Mouse (Mus musculus): Measurements from ENCODE around the gene Tmem94.

The Tmem94 gene

DNA sequence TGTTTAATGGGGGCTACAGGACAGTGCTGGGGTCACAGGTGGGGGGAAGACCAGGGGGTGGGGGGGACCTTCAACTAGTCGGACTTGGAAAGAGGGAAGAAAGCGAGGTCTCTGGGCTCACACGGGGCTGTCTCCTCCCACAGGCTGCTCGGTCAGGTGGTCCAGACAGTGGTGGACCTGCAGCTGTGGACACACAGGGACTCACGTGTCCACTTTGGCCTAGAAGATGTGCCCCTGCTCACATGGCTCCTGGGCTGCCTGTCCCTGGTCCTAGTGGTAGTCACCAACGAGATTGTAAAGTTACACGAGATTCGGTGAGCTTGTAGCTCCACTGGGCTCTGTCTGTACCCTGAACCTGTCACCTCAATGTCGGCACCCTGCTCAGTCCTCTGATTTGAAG, 32.4 kb downstream of the Tmem94 start:
- in situ Hi-C loops (cut with MboI; ENCODE audit: low pct_unique_long_range_greater_than_20kb in 1 of 2, low sequenced_read_pairs in 2 of 2, unreplicated experiment in 1 of 2), result no loop called here

DNA sequence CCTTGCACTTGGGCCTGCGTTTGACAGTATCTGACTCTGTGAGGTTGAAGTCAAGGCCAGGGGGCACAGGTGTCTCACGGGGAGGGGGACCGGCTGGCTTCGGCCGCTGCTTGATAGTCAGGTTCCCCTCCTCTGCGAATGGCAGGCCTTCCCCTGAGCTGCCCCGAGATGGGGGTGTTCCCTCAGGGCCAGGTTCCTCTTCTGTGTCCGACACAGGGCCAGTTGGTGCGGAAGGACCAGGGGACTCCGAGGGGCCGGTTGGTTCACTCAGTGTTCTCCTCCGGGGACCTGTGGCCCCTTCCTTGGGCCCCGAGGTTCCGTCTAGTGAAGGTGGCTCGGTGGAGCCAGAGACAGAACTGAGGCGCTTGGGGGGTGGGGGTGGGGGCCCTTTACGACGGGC, 35.7 kb downstream of the Tmem94 start:
- in situ Hi-C loops (cut with MboI; ENCODE audit: low pct_unique_long_range_greater_than_20kb in 1 of 2, low sequenced_read_pairs in 2 of 2, unreplicated experiment in 1 of 2), result no loop called here

DNA sequence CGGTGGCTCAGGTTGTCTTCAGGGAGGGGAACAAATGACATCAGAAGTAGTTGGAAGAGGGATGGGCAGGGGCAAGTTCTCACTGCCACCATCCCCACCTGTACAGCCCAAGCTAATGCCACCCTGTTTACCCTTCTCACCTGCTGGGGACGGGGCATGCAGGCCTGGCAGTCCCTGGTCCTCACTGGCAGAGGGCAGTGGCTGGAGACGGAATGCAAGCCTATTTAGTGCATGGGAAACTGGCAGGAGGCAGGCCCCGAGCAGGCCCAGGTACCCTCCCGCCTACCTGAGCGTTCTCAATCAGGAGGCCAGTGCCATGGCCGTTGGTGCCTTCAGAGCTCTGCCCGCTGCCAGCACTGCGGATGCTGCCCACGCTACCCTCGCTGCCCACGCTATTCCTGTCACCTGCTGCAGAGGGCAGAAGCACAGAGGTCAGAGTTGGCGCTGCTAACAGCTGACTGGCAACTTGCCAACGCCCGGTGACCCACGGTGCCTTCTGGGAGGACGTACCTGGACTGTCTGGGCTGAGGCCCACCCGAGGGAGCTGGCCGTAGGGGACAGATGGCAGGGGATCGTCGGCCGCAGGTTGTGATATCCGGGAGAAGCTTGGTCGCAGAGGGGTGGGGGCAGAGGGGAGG, 38.0 kb downstream of the Tmem94 start:
- in situ Hi-C loops (cut with MboI; ENCODE audit: low pct_unique_long_range_greater_than_20kb in 1 of 2, low sequenced_read_pairs in 2 of 2, unreplicated experiment in 1 of 2), result no loop called here

DNA sequence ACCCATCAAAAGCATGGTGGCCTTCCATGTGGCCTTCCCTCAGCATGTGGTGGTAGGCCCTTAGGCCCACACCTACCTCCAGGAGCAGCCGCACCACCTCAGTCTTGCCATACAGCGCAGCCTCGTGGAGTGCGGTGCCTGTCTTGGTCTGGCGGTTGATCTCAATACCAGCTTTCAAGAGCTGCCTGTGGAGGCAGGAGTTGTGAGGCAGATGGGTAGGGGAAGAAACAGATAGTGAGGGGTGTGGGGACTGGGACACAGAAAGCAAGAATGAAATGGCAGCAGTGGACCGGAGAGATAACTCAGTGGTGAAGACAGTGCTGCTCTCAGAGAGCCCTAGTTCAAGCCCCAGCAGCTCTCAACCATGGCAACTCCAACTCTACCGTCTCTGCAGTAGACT, 39.8 kb downstream of the Tmem94 start:
- in situ Hi-C loops (cut with MboI; ENCODE audit: low pct_unique_long_range_greater_than_20kb in 1 of 2, low sequenced_read_pairs in 2 of 2, unreplicated experiment in 1 of 2), result no loop called here

DNA sequence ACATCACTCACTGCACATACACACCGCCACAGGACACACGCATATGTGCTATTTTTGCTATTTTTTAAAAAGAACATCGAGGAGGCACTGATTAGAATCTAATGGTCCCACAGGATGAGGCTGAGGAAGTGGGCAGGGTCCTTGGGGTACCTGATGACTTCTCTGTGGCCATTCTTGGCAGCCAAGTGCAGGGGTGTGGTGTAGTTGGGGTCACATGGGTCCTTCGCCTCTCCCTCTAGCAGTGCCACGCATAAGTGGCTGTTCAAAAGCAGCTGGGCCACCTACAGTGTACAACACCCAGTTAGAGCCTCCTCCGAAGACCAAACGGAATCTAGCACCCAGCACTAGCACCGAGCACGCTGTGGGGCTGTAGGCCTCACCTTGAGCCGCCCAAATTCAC, 40.9 kb downstream of the Tmem94 start:
- in situ Hi-C loops (cut with MboI; ENCODE audit: low pct_unique_long_range_greater_than_20kb in 1 of 2, low sequenced_read_pairs in 2 of 2, unreplicated experiment in 1 of 2), result no loop called here

DNA sequence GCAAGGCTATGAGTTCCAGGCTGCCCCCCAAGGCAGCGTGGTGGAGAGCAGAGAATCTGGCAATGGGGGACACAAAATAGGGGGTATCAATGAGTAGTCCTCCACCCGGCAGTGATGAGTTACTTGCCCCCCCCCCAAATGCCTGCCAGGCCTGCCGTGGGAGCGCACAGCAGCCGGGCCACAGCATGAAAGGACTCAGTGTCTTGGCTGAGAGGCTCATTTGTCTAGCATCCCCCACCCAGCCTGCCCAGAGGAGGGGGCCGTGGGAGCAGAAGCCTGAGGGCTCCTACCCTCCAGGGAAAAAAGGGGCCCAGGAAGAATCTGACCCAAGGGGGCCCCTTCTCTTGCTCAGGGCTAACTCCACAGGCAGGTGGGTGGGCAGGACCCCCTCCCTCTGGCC, 42.1 kb downstream of the Tmem94 start:
- in situ Hi-C loops (cut with MboI; ENCODE audit: low pct_unique_long_range_greater_than_20kb in 1 of 2, low sequenced_read_pairs in 2 of 2, unreplicated experiment in 1 of 2), result no loop called here

DNA sequence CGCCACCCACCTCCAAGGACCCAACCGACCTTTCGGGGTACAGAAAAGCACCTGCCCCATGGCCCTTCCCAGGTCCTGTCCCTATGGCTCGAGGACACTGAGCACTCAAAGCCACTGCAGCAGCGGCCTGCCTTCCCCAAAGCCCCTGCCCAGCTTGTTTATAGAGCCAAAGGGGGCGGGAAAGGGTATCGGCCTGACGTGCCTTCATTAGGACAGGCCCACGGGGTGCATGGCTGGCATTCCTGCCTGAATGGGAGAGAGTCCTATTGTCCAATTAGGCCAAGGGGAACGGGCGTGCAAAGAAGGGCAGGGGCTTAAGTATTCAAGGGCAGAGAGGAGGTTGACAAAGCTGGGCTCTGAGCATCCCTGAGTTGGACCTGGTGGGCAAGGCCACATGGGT, 42.7 kb downstream of the Tmem94 start:
- in situ Hi-C loops (cut with MboI; ENCODE audit: low pct_unique_long_range_greater_than_20kb in 1 of 2, low sequenced_read_pairs in 2 of 2, unreplicated experiment in 1 of 2), result no loop called here

DNA sequence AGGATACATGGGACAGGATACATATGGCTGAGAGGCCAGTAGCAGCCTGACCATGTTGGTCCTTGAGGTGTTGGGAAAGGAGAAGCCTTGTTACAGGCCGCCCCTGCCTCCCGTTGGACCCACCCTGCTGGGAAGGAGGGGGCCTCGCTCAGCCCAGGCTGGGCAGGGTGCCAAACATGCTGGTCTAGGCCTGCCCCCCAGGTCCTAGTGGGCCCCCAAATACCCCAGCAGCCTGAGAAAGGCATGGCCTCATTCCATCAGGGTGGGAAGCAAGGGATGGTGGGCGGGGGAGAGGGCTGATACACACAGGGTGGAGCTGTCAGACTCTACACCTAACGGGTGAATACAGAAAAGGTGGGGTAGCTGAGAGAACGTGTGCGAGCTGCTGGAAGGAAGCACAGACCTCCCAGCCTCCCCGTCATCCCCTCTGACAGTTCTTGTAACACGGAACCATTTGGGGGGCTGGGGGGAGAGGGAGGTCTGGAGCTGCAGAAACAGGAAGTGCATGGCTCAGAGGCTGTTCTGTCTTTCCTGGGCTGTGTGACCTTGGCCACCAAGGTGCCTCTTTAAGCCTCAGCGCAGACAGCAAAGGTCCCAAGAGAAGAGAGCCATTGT, 43.6 kb downstream of the Tmem94 start:
- in situ Hi-C loops (cut with MboI; ENCODE audit: low pct_unique_long_range_greater_than_20kb in 1 of 2, low sequenced_read_pairs in 2 of 2, unreplicated experiment in 1 of 2), result no loop called here

DNA sequence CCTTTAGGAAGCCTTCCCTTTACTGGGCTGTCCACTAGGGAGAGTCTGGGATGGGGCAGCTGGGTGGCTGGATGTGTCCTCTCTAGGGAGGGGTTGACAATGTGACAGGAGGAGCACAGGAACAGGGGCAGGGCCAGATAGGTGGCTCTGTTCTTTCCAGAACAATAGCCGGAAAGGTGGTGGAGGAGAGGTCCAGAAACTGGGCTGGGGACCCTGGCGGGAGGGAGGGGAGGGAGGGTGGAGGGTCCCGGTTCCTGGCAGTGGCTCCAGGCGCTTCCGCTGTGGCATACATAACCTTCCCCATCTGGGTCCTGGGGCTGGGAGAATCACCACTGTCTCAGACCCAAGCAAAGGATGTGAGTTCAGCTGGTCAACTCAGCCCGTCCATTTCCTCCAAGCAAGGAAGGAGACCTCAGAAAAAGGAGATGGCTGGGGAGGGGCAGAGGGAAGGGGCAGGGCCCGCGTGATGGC, 44.1 kb downstream of the Tmem94 start:
- in situ Hi-C loops (cut with MboI; ENCODE audit: low pct_unique_long_range_greater_than_20kb in 1 of 2, low sequenced_read_pairs in 2 of 2, unreplicated experiment in 1 of 2), result no loop called here

DNA sequence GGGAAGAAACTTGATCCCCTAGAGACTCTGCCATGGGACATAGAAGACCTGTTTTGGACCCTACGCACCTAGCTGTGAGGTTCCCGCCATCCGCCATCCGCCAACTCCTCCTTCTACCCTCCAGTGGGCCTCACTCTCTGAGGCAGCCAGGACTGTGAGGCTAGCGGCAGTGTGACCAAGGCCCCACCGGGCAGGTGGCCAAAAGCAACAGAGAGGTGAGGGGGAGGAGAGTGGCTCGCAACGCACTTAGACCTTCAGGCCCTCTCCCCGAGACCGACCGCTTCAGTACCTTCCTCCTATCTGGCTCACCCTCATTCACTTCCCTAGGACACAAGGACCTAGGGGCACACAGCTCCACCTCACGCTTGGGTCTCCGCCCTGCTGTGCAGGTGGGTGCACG, 45.1 kb downstream of the Tmem94 start:
- in situ Hi-C loops (cut with MboI; ENCODE audit: low pct_unique_long_range_greater_than_20kb in 1 of 2, low sequenced_read_pairs in 2 of 2, unreplicated experiment in 1 of 2), result loop anchor here in 1 of 2 experiments (5.0 kb wide), 1 partner anchor 188 kb away; no protein-coding TSS in a partner anchor

DNA sequence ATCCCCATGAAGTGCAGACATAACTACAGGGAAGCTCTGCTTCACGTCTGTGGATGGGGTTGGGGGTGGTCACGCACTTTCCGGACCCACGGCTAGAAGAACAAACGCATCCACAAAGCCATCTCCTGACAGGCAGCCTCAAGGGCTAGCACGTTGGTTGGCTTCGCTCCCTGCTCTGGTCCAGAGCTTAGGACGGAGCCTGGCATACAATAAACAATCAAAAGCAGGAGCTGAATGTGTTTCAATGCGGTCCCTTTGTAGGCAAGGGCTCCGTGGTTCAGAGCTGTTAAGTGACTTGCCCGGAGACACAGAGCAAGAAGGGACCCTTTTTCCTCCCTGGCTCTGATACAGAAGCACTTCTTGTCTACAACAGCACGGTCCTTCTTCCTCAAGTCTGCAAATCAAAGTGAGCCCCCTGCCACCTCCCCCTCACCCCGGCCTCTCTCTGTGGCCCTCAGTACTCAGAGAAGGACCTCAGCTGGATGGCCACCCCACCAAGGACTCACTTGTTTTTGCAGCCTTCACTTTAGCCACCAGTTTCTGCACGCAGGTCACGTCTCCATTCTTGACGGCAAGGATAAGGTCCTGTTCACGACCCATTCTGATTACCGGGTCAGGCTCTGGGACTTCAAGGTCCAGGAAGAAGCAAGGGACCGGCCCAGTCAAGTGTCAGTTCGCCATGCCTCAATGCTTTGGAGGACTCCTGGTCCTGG, 46.3 kb downstream of the Tmem94 start:
- in situ Hi-C loops (cut with MboI; ENCODE audit: low pct_unique_long_range_greater_than_20kb in 1 of 2, low sequenced_read_pairs in 2 of 2, unreplicated experiment in 1 of 2), result loop anchor here in 1 of 2 experiments (5.0 kb wide), 1 partner anchor 189 kb away; no protein-coding TSS in a partner anchor

DNA sequence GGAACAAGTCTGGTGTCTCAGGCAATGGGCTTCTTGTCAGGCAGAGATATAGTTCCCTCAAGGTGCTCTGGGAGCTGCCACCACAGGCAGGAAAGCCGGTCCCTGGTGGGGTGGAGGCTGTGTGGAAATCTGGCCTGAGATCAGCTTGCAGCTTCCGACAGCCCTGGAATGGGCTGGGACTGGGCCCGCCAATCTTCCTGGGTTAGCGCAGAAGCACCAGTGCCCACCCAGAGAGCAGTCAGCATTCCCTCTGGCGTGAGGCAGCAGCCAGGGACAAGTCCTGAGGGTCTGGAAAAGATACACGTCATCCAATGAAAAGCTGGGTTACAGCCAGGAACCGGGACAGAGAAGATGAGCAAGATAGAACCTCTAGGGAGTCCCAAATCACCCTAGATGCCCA, 46.9 kb downstream of the Tmem94 start:
- in situ Hi-C loops (cut with MboI; ENCODE audit: low pct_unique_long_range_greater_than_20kb in 1 of 2, low sequenced_read_pairs in 2 of 2, unreplicated experiment in 1 of 2), result loop anchor here in 1 of 2 experiments (5.0 kb wide), 1 partner anchor 190 kb away; no protein-coding TSS in a partner anchor

DNA sequence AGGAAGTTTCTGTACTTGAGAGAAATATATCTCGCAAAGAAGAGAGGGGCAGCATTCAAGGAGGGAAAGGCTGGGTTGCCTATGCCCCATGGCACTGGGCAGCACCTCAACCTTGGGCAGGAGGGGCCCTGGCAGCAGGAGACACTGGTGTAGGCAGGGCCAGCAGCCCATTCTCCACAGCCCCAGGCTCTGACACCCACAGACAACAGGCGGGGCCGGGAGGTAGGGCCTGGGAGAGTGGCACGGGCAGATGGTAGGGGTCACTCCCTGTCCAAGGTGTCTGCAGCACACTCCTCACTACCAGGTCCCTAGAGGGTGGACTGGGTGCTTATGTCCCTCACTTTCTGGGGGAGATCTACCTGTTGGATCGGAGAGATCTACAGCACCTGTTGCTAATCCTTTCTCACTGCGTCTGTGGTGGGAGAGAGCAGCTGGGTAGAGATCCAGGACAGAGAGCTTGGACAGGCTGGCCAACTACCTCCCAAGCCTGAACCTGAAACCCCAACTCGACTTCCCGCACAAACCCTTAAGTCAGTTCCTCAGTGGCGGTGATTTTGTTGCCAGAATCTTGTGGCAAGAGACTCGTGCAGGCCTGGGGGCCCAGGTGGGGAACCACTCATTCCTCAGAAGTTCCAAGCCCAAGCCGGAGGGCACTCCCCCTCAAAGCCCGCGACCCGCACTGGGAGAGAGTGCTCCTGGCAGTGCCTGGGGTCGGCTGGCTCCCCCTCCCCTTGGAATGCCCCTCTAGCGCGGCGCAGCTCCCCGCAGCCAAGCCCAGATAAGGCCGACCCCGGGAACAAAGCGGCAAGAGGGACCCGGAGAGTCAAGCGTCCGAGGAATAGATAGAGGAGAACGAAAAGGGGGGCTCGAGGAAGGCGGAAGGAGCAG, 47.5 kb downstream of the Tmem94 start:
- in situ Hi-C loops (cut with MboI; ENCODE audit: low pct_unique_long_range_greater_than_20kb in 1 of 2, low sequenced_read_pairs in 2 of 2, unreplicated experiment in 1 of 2), result loop anchor here in 1 of 2 experiments (5.0 kb wide), 1 partner anchor 190 kb away; no protein-coding TSS in a partner anchor

DNA sequence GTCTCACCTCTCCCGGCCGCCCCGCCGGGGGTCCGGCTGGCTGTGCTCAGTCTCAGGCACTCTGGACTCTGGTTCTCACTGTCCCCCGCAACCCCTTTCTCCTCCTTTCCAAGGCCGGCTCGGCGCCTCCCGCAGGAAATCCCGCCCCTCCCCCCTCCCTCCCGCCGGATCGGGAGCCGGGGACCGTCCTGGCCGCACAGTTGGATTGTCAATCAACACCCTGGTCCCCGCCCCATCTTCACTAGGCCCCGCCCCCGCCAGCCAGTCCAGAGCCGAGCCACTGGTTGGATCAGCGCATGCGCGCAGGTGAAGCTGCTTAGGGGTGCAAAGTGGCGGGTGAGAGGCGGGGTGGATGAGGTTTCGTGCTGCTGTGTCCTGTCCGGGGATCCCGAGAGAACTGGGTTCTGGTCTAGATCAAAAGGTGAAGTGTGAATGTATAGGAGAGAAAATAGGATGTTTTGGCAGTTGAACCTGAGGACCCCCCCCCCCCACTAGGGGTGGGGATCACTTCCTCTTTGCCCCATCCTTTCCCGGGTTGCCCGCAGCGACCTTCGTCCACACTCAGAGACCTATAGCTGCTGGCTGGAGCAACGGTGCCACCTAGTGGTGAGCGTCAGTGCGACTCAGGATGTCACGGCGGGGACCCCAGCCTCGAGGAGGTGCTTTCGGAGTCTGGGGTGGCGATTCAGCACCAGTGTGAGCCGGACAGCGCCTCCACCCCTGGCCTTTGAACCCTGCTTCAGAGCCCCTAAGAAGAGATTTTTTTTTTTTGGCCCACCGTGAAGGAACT, 48.5 kb downstream of the Tmem94 start, which contains the start of gene Caskin2:
Gene Caskin2, minus strand, starts transcription at position 133 of the 790 bp plus-strand sequence.
- in situ Hi-C loops (cut with MboI; ENCODE audit: low pct_unique_long_range_greater_than_20kb in 1 of 2, low sequenced_read_pairs in 2 of 2, unreplicated experiment in 1 of 2), result loop anchor here in 1 of 2 experiments (5.0 kb wide), 1 partner anchor 191 kb away; no protein-coding TSS in a partner anchor

DNA sequence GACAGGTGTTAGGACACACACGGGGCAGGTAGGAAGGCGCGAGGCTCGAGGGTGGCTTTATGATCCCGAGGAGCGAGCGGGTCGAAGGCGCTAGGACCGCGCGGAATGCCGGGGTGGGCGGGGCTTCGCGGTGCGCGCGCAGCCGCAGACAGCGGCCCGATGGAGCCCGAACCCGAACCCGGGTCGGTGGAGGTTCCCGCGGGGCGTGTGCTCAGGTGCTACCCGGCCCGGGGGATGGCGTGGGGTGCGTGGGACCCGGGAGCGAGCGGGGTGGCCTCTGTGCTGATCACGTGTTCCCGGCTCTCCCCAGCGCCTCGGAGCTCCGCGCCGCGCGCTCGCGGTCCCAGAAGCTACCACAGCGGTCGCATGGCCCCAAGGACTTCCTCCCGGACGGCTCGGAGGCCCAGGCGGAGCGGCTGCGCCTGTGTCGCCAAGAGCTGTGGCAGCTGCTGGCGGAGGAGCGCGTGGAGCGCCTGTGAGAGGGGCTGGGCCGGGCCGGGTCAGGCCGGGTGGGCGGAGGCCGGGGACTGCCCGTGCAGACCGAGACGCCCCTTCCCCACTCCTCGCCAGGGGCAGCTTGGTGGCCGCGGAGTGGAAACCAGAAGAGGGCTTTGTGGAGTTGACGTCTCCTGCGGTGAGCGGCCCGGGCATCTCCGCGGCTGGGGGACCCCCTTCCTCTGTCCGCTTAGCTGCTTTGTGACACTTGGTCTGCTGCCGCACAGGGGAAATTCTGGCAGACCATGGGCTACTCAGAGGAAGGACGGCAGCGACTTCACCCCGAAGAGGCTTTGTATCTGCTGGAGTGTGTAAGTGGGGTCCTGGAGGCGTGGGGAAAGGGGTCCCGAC, 49.6 kb downstream of the Tmem94 start, which contains the start of gene Tsen54:
Gene Tsen54, plus strand, starts transcription at position 120 of the 846 bp plus-strand sequence.
- in situ Hi-C loops (cut with MboI; ENCODE audit: low pct_unique_long_range_greater_than_20kb in 1 of 2, low sequenced_read_pairs in 2 of 2, unreplicated experiment in 1 of 2), result loop anchor here in 1 of 2 experiments (5.0 kb wide), 1 partner anchor 193 kb away; no protein-coding TSS in a partner anchor

DNA sequence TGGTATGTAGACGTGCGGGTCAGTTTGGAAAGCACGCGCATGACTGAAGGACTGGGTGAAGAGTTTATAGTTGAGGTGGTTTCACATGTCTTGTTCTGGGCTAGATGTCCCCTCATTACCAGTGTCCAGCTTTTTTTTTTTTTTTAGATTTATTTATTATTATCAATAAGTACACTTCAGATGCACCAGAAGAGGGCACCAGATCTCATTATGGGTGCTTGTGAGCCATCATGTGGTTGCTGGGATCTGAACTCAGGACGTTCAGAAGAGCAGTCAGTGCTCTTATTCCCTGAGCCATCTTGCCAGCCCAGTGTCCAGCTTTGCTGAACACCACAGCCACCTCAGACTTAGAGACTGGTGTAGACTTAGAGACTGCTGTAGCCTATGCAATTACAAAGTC, 52.1 kb downstream of the Tmem94 start:
- in situ Hi-C loops (cut with MboI; ENCODE audit: low pct_unique_long_range_greater_than_20kb in 1 of 2, low sequenced_read_pairs in 2 of 2, unreplicated experiment in 1 of 2), result no loop called here
